Comparison of ENCODE assay signal across 26 mouse cellular contexts in genomic region chr2:128377176-128377575, GRCm38 (mm10).
A peak's percentile ranks its signal among the peaks of the same experiment; 100 is the strongest.
DNase-seq lines count a peak whose midpoint lies in the region; ATAC-seq lines count a peak whose summit lies in the region.
"Had no signal": no experiment of that assay in that cellular context is flagged by ENCODE, and none has a peak within 500 bp of the region (broad histone marks: within the 10 kb centered on the region; RNA-seq: fewer than 3 reads in every experiment).

No protein-coding gene starts in this region.

- H3K4me3 ChIP-seq in lung, embryonic 16.5 days (ENCODE audit: low read length) = no peak overlapping the region
- H3K4me3 ChIP-seq in embryonic facial prominence, embryonic 10.5 days = no peak overlapping the region
- no peak overlapping the region for H3K4me3 ChIP-seq in limb, embryonic 10.5 days
- H3K4me3 ChIP-seq: hindbrain, embryonic 10.5 days; layer of hippocampus, adult 2 months; left cerebral cortex, adult 2 months; limb, embryonic 15.5 days had no signal

- H3K9ac ChIP-seq in lung, embryonic 16.5 days (ENCODE audit: low read length) = no peak overlapping the region
- H3K9ac ChIP-seq: limb, embryonic 15.5 days; liver, embryonic 14.5 days; lung, embryonic 14.5 days had no signal

- ATAC-seq in lung, embryonic 16.5 days (ENCODE audit: low read depth) = peak; percentile 29; the same call in 1 of the 2 replicates
- peak; percentile 15 for ATAC-seq in CD4-positive, CD25-positive, alpha-beta regulatory T cell, adult 4 months
- ATAC-seq in monocyte, adult 5-6 weeks (replicated peaks; ENCODE audit: insufficient number of reproducible peaks, low FRiP score, low TSS enrichment, poor library complexity, severe bottlenecking) = no peak
- ATAC-seq: forebrain, embryonic 16.5 days; hindbrain, postnatal 0 days; Patski had no signal

- no peaks in the 10 kb centered on the region for H3K27me3 ChIP-seq in lung, embryonic 16.5 days (ENCODE audit: control insufficient read depth, insufficient read depth, low read depth, low read length)
- 0 out of 2 replicates have a peak, but pooled peaks cover 5% of the 10 kb centered on the region for H3K27me3 ChIP-seq in embryonic facial prominence, embryonic 10.5 days (replicated peaks; ENCODE audit: low read depth, poor library complexity, severe bottlenecking)
- no peaks in the 10 kb centered on the region for H3K27me3 ChIP-seq in limb, embryonic 10.5 days (ENCODE audit: low read depth, poor library complexity, severe bottlenecking)
- H3K27me3 ChIP-seq: Patski had no signal

- no peaks in the 10 kb centered on the region for H3K9me3 ChIP-seq in lung, embryonic 16.5 days (ENCODE audit: control insufficient read depth, low read length)
- H3K9me3 ChIP-seq in embryonic facial prominence, embryonic 10.5 days = no peaks in the 10 kb centered on the region
- no peaks in the 10 kb centered on the region for H3K9me3 ChIP-seq in limb, embryonic 10.5 days (replicated peaks)
- H3K9me3 ChIP-seq: hindbrain, embryonic 10.5 days; limb, embryonic 15.5 days had no signal

- peaks cover 16% of the 10 kb centered on the region for H3K4me1 ChIP-seq in lung, embryonic 16.5 days (replicated peaks; ENCODE audit: control insufficient read depth, insufficient read depth, low read length)
- peaks cover 28% of the 10 kb centered on the region for H3K4me1 ChIP-seq in embryonic facial prominence, embryonic 10.5 days
- H3K4me1 ChIP-seq in limb, embryonic 10.5 days = peaks cover 13% of the 10 kb centered on the region

- 49% methylated on average over 6 of the region's 6 CpGs for WGBS in lung, embryonic 16.5 days
- WGBS in embryonic facial prominence, embryonic 10.5 days = 67% methylated on average over 6 of the region's 6 CpGs
- WGBS in limb, embryonic 10.5 days = 58% methylated on average over 6 of the region's 6 CpGs

- H3K36me3 ChIP-seq in lung, embryonic 16.5 days (ENCODE audit: control insufficient read depth, insufficient read depth, low read length) = no peaks in the 10 kb centered on the region
- no peaks in the 10 kb centered on the region for H3K36me3 ChIP-seq in embryonic facial prominence, embryonic 10.5 days (replicated peaks)
- no peaks in the 10 kb centered on the region for H3K36me3 ChIP-seq in limb, embryonic 10.5 days
- H3K36me3 ChIP-seq: hindbrain, embryonic 10.5 days; limb, embryonic 15.5 days had no signal

- no peak overlapping the region for H3K4me2 ChIP-seq in lung, embryonic 16.5 days (ENCODE audit: low read depth, low read length)
- H3K4me2 ChIP-seq: limb, embryonic 15.5 days; lung, embryonic 14.5 days had no signal

- DNase-seq in lung, adult 18-20 months = no peak
- peak; percentile 32 for DNase-seq in embryonic facial prominence, embryonic 10.5 days (ENCODE audit: low spot score)
- no peak for DNase-seq in limb, embryonic 10.5 days (ENCODE audit: low spot score)
- no peak for DNase-seq in right cerebral cortex, adult 2 months (ENCODE audit: low spot score in 2 of 2)
- DNase-seq: adrenal gland, postnatal 10 days; cerebellum, adult 8-10 months; cerebellum, postnatal 25 days; heart, postnatal 14 days; kidney, adult 11 months; kidney, postnatal 25 days; lung, embryonic 14.5 days; lung, postnatal 4 days; midbrain, embryonic 14.5 days; spleen, adult 18-20 months; thymus, postnatal 25 days had no signal

- no peak overlapping the region for H3K27ac ChIP-seq in lung, embryonic 16.5 days (ENCODE audit: low read length)
- no peak overlapping the region for H3K27ac ChIP-seq in embryonic facial prominence, embryonic 10.5 days (replicated peaks)
- H3K27ac ChIP-seq in limb, embryonic 10.5 days = peak overlapping the region; percentile 43; the same call in 1 of the 2 replicates
- H3K27ac ChIP-seq: hindbrain, embryonic 10.5 days; hindbrain, postnatal 0 days; layer of hippocampus, adult 2 months; left cerebral cortex, adult 2 months; limb, embryonic 15.5 days; liver, embryonic 14.5 days had no signal
